Mouse (Mus musculus) erythroblast, embryonic 14.5 days (primary cell): ENCODE data around the gene Ints13.

Experiments
- GATA1 ChIP-seq: IDR thresholded peaks from 2 replicates; pipeline ENCODE4 v1.6.1; 2012; ENCODE audit warnings: low read length, inconsistent platforms, mixed read lengths
- TAL1 ChIP-seq: IDR thresholded peaks from 3 replicates; pipeline ENCODE4 v1.6.1; 2012; ENCODE audit warnings: low read length, inconsistent platforms, mixed read lengths

DNA sequence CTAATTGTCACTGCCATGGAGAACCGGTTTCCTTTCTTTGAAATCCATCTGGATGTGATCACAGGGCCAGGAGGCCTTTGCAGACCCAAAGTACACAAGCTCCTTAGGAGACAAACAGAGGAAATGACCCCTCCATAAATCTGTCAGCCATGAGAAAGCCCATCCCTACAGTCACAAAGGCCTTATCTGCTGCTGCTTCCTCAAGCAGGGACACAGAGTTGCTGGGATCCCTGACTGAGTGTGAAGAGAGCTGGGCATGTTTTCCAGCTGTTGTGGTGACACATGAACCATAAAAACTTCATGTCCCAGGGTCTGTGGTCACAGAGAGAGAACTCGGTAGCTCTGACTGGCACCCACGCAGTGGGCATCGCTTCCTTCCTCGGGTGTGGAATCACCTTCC is 46.9 kb downstream of the Ints13 start:
- TF ChIP-seq GATA1 = no peak
- no peak for TF ChIP-seq TAL1
